Comparison of ENCODE assay signal across 31 mouse cellular contexts in the genomic region with DNA sequence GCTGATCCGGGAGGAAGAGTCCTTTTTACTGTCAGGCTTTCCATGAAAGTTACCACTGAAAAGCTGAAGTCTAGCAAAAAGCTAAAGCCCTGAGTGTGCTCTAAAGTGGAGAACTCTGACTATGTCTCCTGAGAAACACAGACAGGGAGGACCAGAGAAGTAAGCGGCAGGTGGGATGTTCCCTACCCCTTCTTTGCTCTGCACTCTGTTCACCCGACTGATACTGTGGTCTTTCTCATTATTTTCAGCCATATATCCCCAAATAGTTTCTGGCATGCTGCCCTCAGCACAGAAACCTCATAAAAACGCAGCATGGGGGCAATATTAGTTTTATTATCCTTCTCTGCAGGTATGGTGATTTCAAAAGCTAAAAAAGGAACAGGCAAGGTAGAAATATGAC.
"Had no signal": no experiment of that assay in that cellular context is flagged by ENCODE, and none has a peak within 500 bp of the region (broad histone marks: within the 10 kb centered on the region; RNA-seq: fewer than 3 reads in every experiment).

No protein-coding gene starts in this region.

- H3K9me3 ChIP-seq: limb, embryonic 12.5 days; limb, embryonic 15.5 days; liver, embryonic 12.5 days; liver, embryonic 13.5 days; liver, embryonic 15.5 days; lung, embryonic 15.5 days; megakaryocyte, embryonic 14.5 days; midbrain, embryonic 10.5 days; midbrain, embryonic 12.5 days; midbrain, embryonic 13.5 days; midbrain, embryonic 15.5 days; neural tube, embryonic 12.5 days had no signal

- H3K4me1 ChIP-seq: liver, embryonic 12.5 days; liver, embryonic 13.5 days; liver, embryonic 15.5 days; lung, embryonic 15.5 days; megakaryocyte, embryonic 14.5 days; midbrain, embryonic 10.5 days; midbrain, embryonic 12.5 days; midbrain, embryonic 13.5 days; midbrain, embryonic 15.5 days; neural tube, embryonic 12.5 days had no signal

- H3K27me3 ChIP-seq: limb, embryonic 12.5 days; limb, embryonic 15.5 days; liver, embryonic 12.5 days; liver, embryonic 13.5 days; liver, embryonic 15.5 days; lung, embryonic 15.5 days; megakaryocyte, embryonic 14.5 days; midbrain, embryonic 12.5 days; midbrain, embryonic 13.5 days; midbrain, embryonic 15.5 days; neural tube, embryonic 12.5 days had no signal

- H3K4me3 ChIP-seq: left cerebral cortex, adult 2 months; limb, embryonic 12.5 days; limb, embryonic 15.5 days; liver, embryonic 12.5 days; liver, embryonic 13.5 days; liver, embryonic 15.5 days; lung, embryonic 15.5 days; megakaryocyte, embryonic 14.5 days; midbrain, embryonic 10.5 days; midbrain, embryonic 12.5 days; midbrain, embryonic 13.5 days; midbrain, embryonic 15.5 days; myocyte; neural tube, embryonic 12.5 days had no signal

- ATAC-seq: liver, embryonic 12.5 days; liver, postnatal 0 days; lung, postnatal 0 days; midbrain, embryonic 13.5 days; midbrain, embryonic 15.5 days; midbrain, embryonic 16.5 days had no signal

- H3K36me3 ChIP-seq: limb, embryonic 12.5 days; limb, embryonic 15.5 days; liver, embryonic 12.5 days; liver, embryonic 13.5 days; liver, embryonic 15.5 days; lung, embryonic 15.5 days; midbrain, embryonic 10.5 days; midbrain, embryonic 12.5 days; midbrain, embryonic 13.5 days; midbrain, embryonic 15.5 days; neural tube, embryonic 12.5 days had no signal

- H3K27ac ChIP-seq: left cerebral cortex, adult 2 months; limb, embryonic 12.5 days; limb, embryonic 15.5 days; liver, embryonic 12.5 days; liver, embryonic 13.5 days; liver, embryonic 14.5 days; liver, embryonic 15.5 days; lung, embryonic 15.5 days; macrophage; midbrain, embryonic 10.5 days; midbrain, embryonic 12.5 days; midbrain, embryonic 13.5 days; midbrain, embryonic 15.5 days; neural tube, embryonic 12.5 days had no signal

- DNase-seq: left cerebral cortex, postnatal 4 days; liver; liver, embryonic 13.5 days; liver, postnatal 0 days; lung, adult 18-20 months; lung, adult 2 months; lung, embryonic 14.5 days; lung, postnatal 10 days; lung, postnatal 14 days; lung, postnatal 36 days; lung, postnatal 4 days; midbrain, embryonic 14.5 days had no signal

- H3K4me2 ChIP-seq: limb, embryonic 12.5 days; limb, embryonic 15.5 days; liver, embryonic 11.5 days; liver, embryonic 12.5 days; liver, embryonic 13.5 days; liver, embryonic 15.5 days; lung, embryonic 14.5 days; lung, embryonic 15.5 days; midbrain, embryonic 11.5 days; midbrain, embryonic 12.5 days; midbrain, embryonic 13.5 days; midbrain, embryonic 15.5 days; neural tube, embryonic 12.5 days had no signal

- H3K9ac ChIP-seq: limb, embryonic 12.5 days; limb, embryonic 15.5 days; liver, embryonic 12.5 days; liver, embryonic 13.5 days; liver, embryonic 14.5 days; liver, embryonic 15.5 days; liver, postnatal 0 days; lung, embryonic 14.5 days; lung, embryonic 15.5 days; midbrain, embryonic 12.5 days; midbrain, embryonic 13.5 days; midbrain, embryonic 15.5 days; neural tube, embryonic 12.5 days had no signal
